Mouse (Mus musculus) neural tube, embryonic 14.5 days (tissue): Measurements from ENCODE around the gene Treml1. TPM values are rescaled to one million over a fixed set of nuclear protein-coding genes. Genes with fewer than 3 reads are reported as not detected.

Experiments used
- ATAC-seq: fragments of 200-750 bp; cut with Nextera tagmentation; 2 replicates; pipeline ENCODE4 v1.8.0; 2017; ENCODE audit warnings: low read depth, mild to moderate bottlenecking, moderate TSS enrichment, moderate library complexity
- H3K27ac ChIP-seq: fragments of 300-500 bp; sonication (generic); 2 replicates; pipeline ENCODE4 v1.5.1; 2014; ENCODE audit warnings: low read depth, mild to moderate bottlenecking, control low read depth, low read length, moderate library complexity, mixed read lengths
- H3K27me3 ChIP-seq: fragments of 300-500 bp; sonication (generic); 2 replicates; pipeline ENCODE4 v1.6.1; 2014; ENCODE audit warnings: low read length; ENCODE audit not compliant: control insufficient read depth, insufficient read depth
- H3K36me3 ChIP-seq: fragments of 300-500 bp; sonication (generic); 2 replicates; pipeline ENCODE4 v1.6.1; 2014; ENCODE audit warnings: low read length, mixed read lengths; ENCODE audit not compliant: control insufficient read depth, insufficient read depth
- H3K4me1 ChIP-seq: fragments of 300-500 bp; sonication (generic); 2 replicates; pipeline ENCODE4 v1.6.1; 2014; ENCODE audit warnings: low read length; ENCODE audit not compliant: control insufficient read depth, insufficient read depth
- H3K4me2 ChIP-seq: fragments of 300-500 bp; sonication (generic); 2 replicates; pipeline ENCODE4 v1.6.1; 2014; ENCODE audit warnings: mild to moderate bottlenecking, low read depth, low read length, control low read depth
- H3K4me3 ChIP-seq: fragments of 300-500 bp; sonication (generic); 2 replicates; pipeline ENCODE4 v1.5.1; 2014; ENCODE audit warnings: low read depth, low read length, control low read depth, mixed read lengths
- H3K9ac ChIP-seq: fragments of 300-500 bp; sonication (generic); replicated peaks from 2 replicates; pipeline ENCODE4 v1.6.1; 2014; ENCODE audit warnings: low read depth, mild to moderate bottlenecking, control low read depth, low read length, mixed read lengths
- H3K9me3 ChIP-seq: fragments of 300-500 bp; sonication (generic); 2 replicates; pipeline ENCODE4 v1.6.1; 2016; ENCODE audit warnings: low read length; ENCODE audit not compliant: control insufficient read depth
- WGBS: fragments of 180-500 bp; shearing (Covaris S2); extraction: QIAGEN DNeasy Blood & Tissue Kit; methylation state at CpG from one replicate; pipeline ENCODE4 v1.1.7; 2014; 5-methylcytosine and 5-hydroxymethylcytosine counted together
- polyA plus RNA-seq: library from polyadenylated mRNA; unstranded; fragments of >200 nt; fragmentation: Nextera tagmentation; extraction: Ambion mirVana; gene quantifications from 2 replicates; pipeline ENCODE4 v1.2.1, GENCODE M21; 2014

Gene Treml1
- polyA plus RNA-seq, 1 experiment from 2014 or later = not detected

- H3K4me2 ChIP-seq = peak within 1 kb of the TSS; percentile 93
- H3K4me1 ChIP-seq = peaks cover 20% of the 10 kb centered on the region
- no peaks in the 10 kb centered on the region for H3K27me3 ChIP-seq
- H3K4me3 ChIP-seq = peak within 1 kb of the TSS; percentile 82
- ATAC-seq = peak; percentile 96
- H3K36me3 ChIP-seq = no peaks in the 10 kb centered on the region
- peak within 1 kb of the TSS; percentile 99 for H3K27ac ChIP-seq
- H3K9me3 ChIP-seq = no peaks in the 10 kb centered on the region
- 0% methylated on average over 81 of the region's 84 CpGs for WGBS
- peak within 1 kb of the TSS; percentile 98 for H3K9ac ChIP-seq
These were observed 49.9 kb downstream of the Treml1 start, which contains the start of the genes Nfya and Oard1 for GRCm38 (mm10) chr17:48409380-48410298. TSS of gene Nfya (minus strand) at chr17:48409906. TSS of gene Oard1 (plus strand) at chr17:48410014.

GRCm38 (mm10) chr17:48410299-48410785 lies 50.6 kb downstream of the Treml1 start:
- Histone ChIP-seq H3K4me3 (peak overlapping the region; percentile 41), H3K4me2 (peak overlapping the region; percentile 79), H3K27me3 (no peaks in the 10 kb centered on the region), H3K36me3 (no peaks in the 10 kb centered on the region), H3K9ac (peak overlapping the region; percentile 65), H3K9me3 (no peaks in the 10 kb centered on the region), H3K27ac (peak overlapping the region; percentile 94), H3K4me1 (peaks cover 20% of the 10 kb centered on the region)
- WGBS = 0% methylated on average over 13 of the region's 13 CpGs
- peak; percentile 10 for ATAC-seq

- H3K9ac ChIP-seq = peak overlapping the region; percentile 65; the same call in 1 of the 2 replicates
- H3K27me3 ChIP-seq = no peaks in the 10 kb centered on the region
- no peaks in the 10 kb centered on the region for H3K36me3 ChIP-seq
- no peak overlapping the region for H3K27ac ChIP-seq
- H3K9me3 ChIP-seq = no peaks in the 10 kb centered on the region
- H3K4me2 ChIP-seq = peak overlapping the region; percentile 79
- peak overlapping the region; percentile 41 for H3K4me3 ChIP-seq
- no peak for ATAC-seq
- WGBS = 63% methylated on average over 8 of the region's 8 CpGs
- peaks cover 20% of the 10 kb centered on the region for H3K4me1 ChIP-seq
These were observed 51.5 kb downstream of the Treml1 start for GRCm38 (mm10) chr17:48411241-48411640.

GRCm38 (mm10) chr17:48416011-48416410 lies 56.3 kb downstream of the Treml1 start:
- no peaks in the 10 kb centered on the region for H3K36me3 ChIP-seq
- H3K9me3 ChIP-seq = no peaks in the 10 kb centered on the region
- H3K4me2 ChIP-seq = no peak overlapping the region
- H3K27ac ChIP-seq = no peak overlapping the region
- H3K27me3 ChIP-seq = no peaks in the 10 kb centered on the region
- peaks cover 5% of the 10 kb centered on the region for H3K4me1 ChIP-seq
- H3K9ac ChIP-seq = no peak overlapping the region
- ATAC-seq = no peak
- H3K4me3 ChIP-seq = no peak overlapping the region
- 77% methylated on average over 7 of the region's 7 CpGs for WGBS

Other genes starting within 250 kb of the Treml1 start
- not detected in 2 replicates for gene 9830107B12Rik, start 213.6 kb upstream of the Treml1 start, polyA plus RNA-seq
- gene A530064D06Rik, start 192.6 kb upstream of the Treml1 start, polyA plus RNA-seq = not detected in 2 replicates
- gene Trem1, start 127.1 kb upstream of the Treml1 start, polyA plus RNA-seq = not detected in 2 replicates
- gene Trem3, start 112.1 kb upstream of the Treml1 start, polyA plus RNA-seq = not detected in 2 replicates
- gene Treml4, start 95.6 kb upstream of the Treml1 start, polyA plus RNA-seq = 0.13 TPM in 1 of 2 replicates, not detected in the other
- 0.05 TPM in 1 of 2 replicates, not detected in the other for gene Treml2, start 60.4 kb upstream of the Treml1 start, polyA plus RNA-seq
- gene B430306N03Rik, start 43.8 kb upstream of the Treml1 start, polyA plus RNA-seq = 0.27 TPM in 1 of 2 replicates, not detected in the other
- 5.2 and 5.4 TPM in 2 replicates for gene Trem2, start 13.5 kb upstream of the Treml1 start, polyA plus RNA-seq
- gene Nfya, start 50.0 kb downstream of the Treml1 start, polyA plus RNA-seq = 16.2 and 16.3 TPM in 2 replicates
- 35.7 and 37.8 TPM in 2 replicates for gene Oard1, start 50.1 kb downstream of the Treml1 start, polyA plus RNA-seq
- 0.75 and 0.99 TPM in 2 replicates for gene Apobec2, start 73.0 kb downstream of the Treml1 start, polyA plus RNA-seq
- 1.6 and 1.8 TPM in 2 replicates for gene Tspo2, start 91.6 kb downstream of the Treml1 start, polyA plus RNA-seq
- gene Unc5cl, start 95.0 kb downstream of the Treml1 start, polyA plus RNA-seq = 0.31 TPM in 1 of 2 replicates, not detected in the other